Mouse (Mus musculus): ENCODE results near the gene Stx17. TPM values are rescaled to one million over a fixed set of nuclear protein-coding genes. Genes with fewer than 3 reads are reported as not detected.
A peak's percentile ranks its signal among the peaks of the same experiment; 100 is the strongest.

The Stx17 gene
- 10 to 100 TPM; 24.6 to 27.7 TPM for total RNA-seq (2021)
- long read RNA-seq, experiment 1, full-length matches to known transcripts: 14 of 24 reads
- long read RNA-seq, experiment 1, partial matches to known transcripts: 0 of 24 reads
- long read RNA-seq, experiment 1, other reads (novel, unspliced or antisense): 10 of 24 reads
- long read RNA-seq, experiment 2, full-length matches to known transcripts: 7 of 19 reads
- long read RNA-seq, experiment 2, partial matches to known transcripts: 0 of 19 reads
- long read RNA-seq, experiment 2, other reads (novel, unspliced or antisense): 12 of 19 reads

- peak; percentile 89 for DNase-seq
- Histone ChIP-seq H3K27ac (peak within 1 kb of the TSS; percentile 94), H3K4me3 (peak within 1 kb of the TSS; percentile 85)
- intact Hi-C loops (cut with DNase I): loop anchor here (5.0 to 10.0 kb wide), 3 partner anchors 78 to 690 kb away; partner anchors contain the start of gene Nr4a3
- no peak for TF ChIP-seq CTCF (IDR thresholded peaks at IDR 0.05)
Observed at GRCm38 (mm10) chr4:48124773-48125469, at the start of gene Stx17. TSS of gene Stx17 (plus strand) at chr4:48124915.

- DNase-seq: peak; percentile 29
- no peak for TF ChIP-seq CTCF (IDR thresholded peaks at IDR 0.05)
- intact Hi-C loops (cut with DNase I): no loop called here
- no peak overlapping the region for H3K27ac ChIP-seq
- H3K4me3 ChIP-seq: no peak overlapping the region
Observed at GRCm38 (mm10) chr4:48076693-48077471, 47.8 kb upstream of the Stx17 start.

- TF ChIP-seq CTCF (IDR thresholded peaks at IDR 0.05): no peak
- no peak for DNase-seq
- no peak overlapping the region for H3K4me3 ChIP-seq
- intact Hi-C loops (cut with DNase I): no loop called here
- H3K27ac ChIP-seq: no peak overlapping the region
Observed at GRCm38 (mm10) chr4:48078213-48078612, 46.5 kb upstream of the Stx17 start.

GRCm38 (mm10) chr4:48079285-48080039 is 45.3 kb upstream of the Stx17 start:
- Histone ChIP-seq H3K4me3 (no peak overlapping the region), H3K27ac (no peak overlapping the region)
- DNase-seq: no peak
- TF ChIP-seq CTCF (IDR thresholded peaks at IDR 0.05): no peak
- intact Hi-C loops (cut with DNase I): no loop called here

- no peak overlapping the region for H3K4me3 ChIP-seq
- no peak overlapping the region for H3K27ac ChIP-seq
- DNase-seq: no peak
- TF ChIP-seq CTCF (IDR thresholded peaks at IDR 0.05): no peak
- intact Hi-C loops (cut with DNase I): no loop called here
Observed at GRCm38 (mm10) chr4:48083452-48083851, 41.3 kb upstream of the Stx17 start.

GRCm38 (mm10) chr4:48086609-48087008 is 38.1 kb upstream of the Stx17 start:
- Histone ChIP-seq H3K4me3 (no peak overlapping the region), H3K27ac (no peak overlapping the region)
- intact Hi-C loops (cut with DNase I): no loop called here
- TF ChIP-seq CTCF (IDR thresholded peaks at IDR 0.05): no peak
- no peak for DNase-seq

- intact Hi-C loops (cut with DNase I): no loop called here
- H3K4me3 ChIP-seq: no peak overlapping the region
Observed at GRCm38 (mm10) chr4:48087497-48087896, 37.2 kb upstream of the Stx17 start.

GRCm38 (mm10) chr4:48093221-48093620 is 31.5 kb upstream of the Stx17 start:
- TF ChIP-seq CTCF (IDR thresholded peaks at IDR 0.05): no peak
- no peak overlapping the region for H3K4me3 ChIP-seq
- no peak overlapping the region for H3K27ac ChIP-seq
- intact Hi-C loops (cut with DNase I): no loop called here
- no peak for DNase-seq

More at GRCm38 (mm10) chr4:48087497-48087896, 37.2 kb upstream of the Stx17 start:
- no peak overlapping the region for H3K27ac ChIP-seq
- TF ChIP-seq CTCF (IDR thresholded peaks at IDR 0.05): no peak
- DNase-seq: no peak

GRCm38 (mm10) chr4:48100217-48100616 is 24.5 kb upstream of the Stx17 start:
- intact Hi-C loops (cut with DNase I): no loop called here
- Histone ChIP-seq H3K27ac (no peak overlapping the region), H3K4me3 (no peak overlapping the region)
- TF ChIP-seq CTCF (IDR thresholded peaks at IDR 0.05): no peak
- no peak for DNase-seq

- Histone ChIP-seq H3K27ac (no peak overlapping the region), H3K4me3 (no peak overlapping the region)
- intact Hi-C loops (cut with DNase I): no loop called here
- TF ChIP-seq CTCF (IDR thresholded peaks at IDR 0.05): no peak
- DNase-seq: no peak
Observed at GRCm38 (mm10) chr4:48101981-48102380, 22.7 kb upstream of the Stx17 start.

GRCm38 (mm10) chr4:48105387-48105786 is 19.3 kb upstream of the Stx17 start:
- TF ChIP-seq CTCF (IDR thresholded peaks at IDR 0.05): no peak
- H3K27ac ChIP-seq: no peak overlapping the region
- intact Hi-C loops (cut with DNase I): no loop called here
- no peak overlapping the region for H3K4me3 ChIP-seq
- no peak for DNase-seq

- H3K4me3 ChIP-seq: no peak overlapping the region
- no peak for DNase-seq
- TF ChIP-seq CTCF (IDR thresholded peaks at IDR 0.05): no peak
- intact Hi-C loops (cut with DNase I): no loop called here
- no peak overlapping the region for H3K27ac ChIP-seq
Observed at GRCm38 (mm10) chr4:48107086-48107485, 17.6 kb upstream of the Stx17 start.

Data from gastrocnemius, adult 2 months (tissue).